Mouse (Mus musculus): ENCODE measurements around the gene Dmwd.

- TF ChIP-seq CTCF (IDR thresholded peaks at IDR 0.05; ENCODE audit: insufficient read depth, low read depth, low read length) (no peak), POLR2A (IDR thresholded peaks at IDR 0.05; ENCODE audit: insufficient read depth, low read depth, low read length) (no peak)
Observed at GRCm38 (mm10) chr7:19083096-19083495, 7.1 kb downstream of the Dmwd start.

Data from olfactory bulb, adult 2 months (tissue).